Mouse (Mus musculus) liver (tissue): ENCODE measurements around the gene Fam107b.

Source experiments
- DNase-seq: peaks from one replicate; pipeline ENCODE4 v3.0.0-alpha.2; 2020; ENCODE audit warnings: mixed read lengths

The Fam107b gene

DNA sequence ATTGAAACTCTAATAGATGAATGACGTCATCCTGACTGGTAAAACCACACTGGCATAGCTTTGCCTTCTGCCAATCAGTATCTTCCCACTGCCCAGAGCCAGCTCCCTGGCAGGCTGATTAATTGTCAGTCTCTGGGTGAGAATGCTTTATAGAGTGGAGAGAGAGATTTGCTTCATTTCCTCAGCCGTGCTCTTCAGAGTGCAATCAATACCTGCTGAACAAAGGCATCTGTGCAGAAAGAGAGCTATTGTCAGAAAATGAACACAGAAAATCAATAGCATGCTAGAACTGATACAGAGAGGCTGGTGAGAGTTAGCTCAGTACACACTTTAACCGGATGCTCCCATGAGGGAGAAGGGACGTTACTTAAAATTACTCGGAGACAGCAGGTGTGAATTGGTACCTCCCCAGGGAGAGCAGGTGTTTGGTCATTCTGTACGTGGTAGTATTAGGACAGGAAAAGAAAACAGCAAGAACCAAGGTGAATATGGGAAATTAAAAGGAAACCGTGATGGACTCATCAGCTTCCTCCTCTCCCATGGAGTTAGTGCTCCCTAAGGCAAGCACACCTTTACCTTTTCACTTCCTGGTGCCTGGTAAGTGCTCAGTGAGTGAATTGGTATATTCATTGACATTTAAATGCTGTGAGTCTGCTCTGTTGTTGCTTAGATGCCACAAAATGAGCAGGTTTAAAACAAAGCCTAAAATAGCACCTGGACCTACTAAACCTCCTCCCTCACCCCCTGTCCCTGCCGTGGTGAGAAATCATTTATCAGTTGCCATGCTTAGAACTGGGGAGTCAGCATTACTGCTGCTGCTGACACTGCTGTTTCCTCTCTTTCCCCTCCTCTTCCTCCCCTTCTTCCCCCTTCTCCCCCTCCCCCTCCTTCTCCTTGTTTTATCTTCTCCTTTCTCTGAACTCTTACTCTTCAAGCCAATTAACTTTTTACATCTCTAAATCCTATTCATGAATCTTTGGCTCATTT is 38.9 kb downstream of the Fam107b start:
- no peak for DNase-seq

DNA sequence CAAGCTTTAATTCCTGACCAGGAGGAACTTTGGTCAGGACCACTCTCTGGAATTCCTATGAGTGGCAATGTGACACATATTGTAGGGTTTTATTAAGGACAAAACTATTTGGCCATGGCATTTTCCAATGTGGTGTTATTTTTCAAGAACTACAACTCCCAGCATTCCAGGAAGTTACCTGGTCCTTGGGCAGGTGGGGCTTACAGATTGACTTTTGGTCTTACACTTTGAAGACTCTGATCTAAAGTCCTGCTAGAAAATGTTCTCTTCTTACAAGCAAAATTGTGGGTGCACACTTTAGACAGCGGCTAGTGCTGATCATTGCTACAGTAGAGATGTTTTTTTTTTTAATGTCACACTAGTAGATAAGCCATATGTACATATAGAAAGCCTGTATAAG is 48.2 kb downstream of the Fam107b start:
- DNase-seq, result no peak

DNA sequence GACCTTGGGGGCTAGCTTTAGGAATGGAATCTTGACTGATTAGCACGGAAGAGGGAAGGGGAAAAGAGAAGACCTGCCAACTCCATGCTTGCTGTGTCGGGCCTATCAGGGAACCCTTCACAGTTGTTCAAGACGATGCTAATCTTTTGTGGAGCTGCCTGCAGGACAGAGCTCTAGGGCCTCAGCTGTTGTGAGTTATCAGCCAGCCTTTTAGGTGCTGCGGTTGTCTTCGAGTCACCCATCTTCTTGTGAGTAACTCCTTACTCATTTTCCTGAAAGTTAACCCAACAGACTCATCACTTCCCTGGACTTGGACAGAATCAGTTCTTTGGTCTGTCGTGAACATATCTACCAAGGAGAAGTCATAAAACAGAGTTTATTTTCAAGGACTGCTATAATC is 51.3 kb downstream of the Fam107b start:
- DNase-seq, result no peak

DNA sequence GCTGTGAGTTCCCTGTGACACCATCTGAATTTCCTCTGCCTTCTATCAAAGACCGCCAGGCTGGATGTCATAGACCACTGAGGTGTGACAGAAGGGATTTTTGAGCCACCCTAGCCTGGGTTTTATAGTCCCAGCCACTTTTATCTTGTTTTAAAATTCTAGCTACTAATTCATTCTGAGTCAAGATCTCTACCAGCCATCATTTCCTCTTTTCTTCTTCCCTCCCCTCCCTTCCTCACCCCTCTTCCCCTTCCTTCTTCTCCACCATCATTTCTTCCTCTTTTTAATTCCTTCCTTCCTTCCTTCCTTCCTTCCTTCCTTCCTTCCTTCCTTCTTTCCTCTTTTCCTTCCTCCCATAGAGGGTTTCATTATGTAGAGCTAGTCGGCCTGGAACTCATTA is 51.9 kb downstream of the Fam107b start:
- DNase-seq, result no peak

DNA sequence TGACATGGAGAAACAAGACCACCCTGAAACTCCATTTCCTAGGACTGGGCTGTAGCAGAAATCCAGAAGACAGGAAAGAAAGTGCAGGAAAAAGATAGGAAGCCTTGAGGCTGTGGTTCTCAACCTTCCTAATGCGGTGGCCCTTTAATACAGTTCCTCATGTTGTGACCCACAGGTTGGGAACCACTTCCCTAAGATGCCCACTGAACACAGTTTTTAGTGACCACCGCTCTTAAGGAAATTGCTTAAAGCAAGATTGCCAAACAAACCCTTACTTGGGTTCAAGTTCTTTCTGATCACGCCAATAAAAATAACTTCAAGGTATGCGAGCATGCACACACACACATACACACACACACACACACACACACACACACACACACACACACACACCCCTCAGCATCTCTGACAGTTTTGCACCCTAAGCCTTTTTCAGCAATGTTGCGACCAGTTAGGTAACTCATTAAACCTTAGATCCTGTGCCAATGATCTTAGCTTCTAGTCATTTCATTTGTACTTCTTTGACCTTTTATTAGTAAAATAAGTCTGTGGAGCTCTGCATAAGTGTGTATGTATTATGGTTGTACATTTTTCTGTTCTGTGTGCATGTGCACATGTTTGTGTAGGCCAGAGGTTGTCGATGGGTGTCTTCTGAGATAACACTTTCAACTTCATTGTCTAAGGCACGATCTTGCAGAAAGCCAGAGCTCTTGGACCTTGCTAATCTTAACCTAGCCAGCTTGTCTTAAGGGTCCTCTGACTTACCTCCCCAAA is 53.1 kb downstream of the Fam107b start:
- no peak for DNase-seq

DNA sequence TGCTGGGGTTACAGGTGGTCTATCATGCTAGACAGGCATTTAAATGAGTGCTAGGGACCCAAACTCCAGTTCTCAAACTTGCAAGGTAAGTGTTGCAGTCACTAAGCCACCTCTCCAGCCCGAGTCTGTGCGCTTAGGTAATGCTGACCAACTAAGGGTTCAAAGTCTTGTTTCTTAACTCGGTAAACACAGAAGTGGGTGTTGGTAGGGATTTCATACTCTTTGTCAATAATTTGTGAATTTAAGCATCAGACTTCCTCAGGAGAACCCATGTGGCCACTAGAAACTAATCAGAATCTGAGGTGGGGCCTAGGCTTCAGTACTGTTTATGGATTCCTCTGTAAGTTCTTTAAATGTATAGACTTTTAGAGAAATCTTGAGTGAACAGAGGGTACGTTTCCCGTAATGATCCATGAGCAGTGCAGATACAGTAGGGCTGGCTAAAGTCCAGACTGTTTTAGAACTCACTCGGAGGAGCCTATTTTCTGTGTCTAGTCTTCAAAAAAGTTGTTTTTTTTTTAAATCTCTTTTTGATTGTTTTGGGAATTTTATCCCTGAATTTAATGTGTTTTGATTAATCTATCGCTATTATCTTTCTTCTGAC is 53.8 kb downstream of the Fam107b start:
- DNase-seq, result no peak

DNA sequence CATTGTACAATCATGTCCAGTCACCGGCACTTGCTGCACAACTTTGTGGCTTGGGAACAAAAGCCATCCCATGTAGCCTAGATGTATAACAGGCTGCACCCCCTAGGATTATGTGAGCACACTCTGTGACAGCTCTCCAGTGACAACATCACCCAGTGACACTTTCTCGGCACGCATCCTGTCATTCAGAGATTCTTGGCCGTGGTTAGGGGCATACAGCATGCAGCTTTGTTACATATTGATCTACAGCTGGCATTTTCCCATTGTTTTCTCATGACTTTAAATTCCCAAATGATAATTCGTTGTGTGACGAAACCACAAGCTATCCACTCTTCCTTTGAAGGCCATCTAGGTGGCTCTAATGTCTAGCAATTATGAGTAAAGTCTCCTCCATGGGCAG is 58.8 kb downstream of the Fam107b start:
- no peak for DNase-seq

DNA sequence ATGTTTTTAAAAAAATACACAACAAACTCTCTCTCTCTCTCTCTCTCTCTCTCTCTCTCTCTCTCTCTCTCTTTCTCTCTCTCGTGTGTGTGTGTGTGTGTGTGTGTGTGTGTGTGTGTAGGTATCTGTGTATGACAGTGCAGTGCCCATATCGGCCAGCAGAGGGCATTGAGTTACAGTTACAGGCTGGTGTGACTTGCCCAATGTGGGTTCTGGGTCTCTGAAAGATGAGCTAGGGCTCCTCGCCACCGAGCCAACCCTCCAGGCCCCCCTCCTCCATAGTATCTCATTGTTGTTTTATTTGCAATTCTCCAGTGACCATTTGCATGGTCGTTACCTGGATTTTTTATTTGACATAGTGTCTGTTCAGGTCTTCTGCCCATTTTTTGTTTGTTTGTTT is 59.5 kb downstream of the Fam107b start:
- DNase-seq, result peak; percentile 29

DNA sequence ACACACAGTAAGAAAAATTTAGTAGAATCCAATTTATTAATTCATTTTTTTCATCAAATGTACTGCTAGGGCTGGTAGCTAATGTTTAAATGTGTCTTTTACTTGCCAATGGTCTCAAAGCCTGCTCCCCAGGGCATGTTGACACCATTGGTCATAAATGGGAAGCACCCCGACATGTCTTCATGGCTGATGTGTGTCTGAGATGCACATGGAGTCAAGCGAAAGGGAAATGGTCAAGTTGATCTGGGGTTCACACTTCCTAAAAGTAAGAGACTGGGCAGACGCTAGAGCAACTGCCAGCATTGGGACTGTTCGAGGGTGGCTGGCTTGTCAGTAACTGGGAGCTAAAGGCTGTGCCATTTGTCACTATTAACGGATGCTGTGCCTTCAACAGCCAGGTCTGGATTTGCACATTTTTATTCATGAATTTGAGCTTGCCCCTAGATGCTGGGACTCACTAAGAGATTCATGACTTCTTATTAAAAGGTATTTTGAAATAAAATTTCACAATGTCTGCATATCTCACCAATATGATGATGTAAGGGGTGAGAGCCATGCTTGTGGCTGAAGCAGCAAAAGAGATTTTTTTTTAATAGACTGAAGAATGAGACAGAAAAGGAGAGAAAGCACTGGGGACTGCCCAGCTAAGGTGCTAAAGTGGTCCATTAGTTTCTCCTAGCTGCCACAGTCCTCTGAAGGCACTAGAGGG is 60.6 kb downstream of the Fam107b start:
- no peak for DNase-seq

DNA sequence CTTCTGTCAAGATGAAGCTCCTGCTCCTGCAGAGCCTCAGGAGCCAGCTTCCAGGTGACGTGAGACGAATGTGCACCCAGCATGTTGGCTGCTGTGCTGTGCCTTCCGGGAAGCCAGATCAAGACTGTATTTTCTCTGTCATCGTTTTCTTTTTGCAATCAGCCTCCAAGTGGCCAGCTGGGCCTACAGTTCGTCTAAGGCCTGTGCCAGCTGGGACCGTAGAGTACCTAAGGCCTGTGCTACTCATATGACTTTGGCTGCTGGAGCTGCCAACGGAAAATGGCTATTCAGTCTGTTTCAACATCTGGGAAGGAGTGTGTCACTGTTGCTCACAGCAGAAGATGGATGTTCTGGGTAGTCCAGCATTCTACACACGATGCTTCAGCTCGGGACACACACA is 62.8 kb downstream of the Fam107b start:
- DNase-seq, result no peak

DNA sequence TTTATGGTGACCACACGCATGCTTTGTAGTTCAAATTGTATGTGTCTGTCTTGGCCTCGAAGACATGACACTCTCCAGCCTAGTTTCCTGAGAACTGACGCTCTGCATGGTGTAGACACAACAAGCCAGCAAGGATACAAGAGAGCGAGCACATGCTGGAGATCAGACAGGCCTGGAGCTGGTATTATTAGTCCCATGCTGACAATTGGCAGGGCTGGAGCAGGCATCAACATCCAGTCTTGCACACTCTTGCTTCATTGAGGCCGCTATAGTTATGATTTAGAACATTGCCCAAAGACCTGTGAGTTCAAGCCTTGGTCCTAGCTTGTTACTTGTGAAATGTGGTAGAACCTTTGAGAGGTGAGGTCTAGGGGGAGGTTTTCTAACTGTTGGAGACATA is 66.5 kb downstream of the Fam107b start:
- DNase-seq, result no peak

DNA sequence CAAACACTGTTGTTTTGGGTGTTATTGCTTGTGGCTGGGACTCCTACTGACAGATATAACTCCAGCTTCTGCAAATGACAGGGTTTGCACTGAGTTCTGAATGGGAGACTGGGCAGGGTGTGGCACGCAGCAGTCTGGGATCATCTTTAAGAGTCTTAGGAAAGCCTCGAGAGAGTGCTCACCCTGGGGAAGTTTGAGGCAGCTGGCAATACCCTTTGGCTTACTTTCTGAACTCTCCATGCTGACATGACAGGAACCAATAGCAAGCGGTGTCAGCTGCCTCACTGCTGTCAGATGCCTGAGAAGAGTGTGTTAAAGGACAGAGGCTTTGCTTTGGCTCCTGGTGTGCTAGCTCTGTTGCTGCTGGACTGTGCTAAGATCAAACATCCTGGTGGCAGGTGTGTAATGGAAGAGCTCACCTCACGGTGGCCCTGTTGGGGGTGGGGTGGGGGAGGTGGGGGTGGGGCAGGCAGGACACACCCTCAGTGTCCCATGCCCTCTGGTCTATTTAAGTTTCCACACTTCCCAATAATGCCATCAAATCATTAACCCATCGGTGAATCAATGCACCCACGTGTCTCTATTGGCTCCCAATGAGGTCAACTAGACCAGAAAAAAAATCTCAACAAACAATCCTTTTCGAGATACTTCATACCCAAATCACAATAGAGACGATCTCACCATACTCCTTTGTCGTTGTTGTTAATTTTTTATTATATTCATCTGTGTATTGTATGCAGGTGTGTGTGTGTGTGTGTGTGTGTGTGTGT is 70.9 kb downstream of the Fam107b start:
- no peak for DNase-seq

DNA sequence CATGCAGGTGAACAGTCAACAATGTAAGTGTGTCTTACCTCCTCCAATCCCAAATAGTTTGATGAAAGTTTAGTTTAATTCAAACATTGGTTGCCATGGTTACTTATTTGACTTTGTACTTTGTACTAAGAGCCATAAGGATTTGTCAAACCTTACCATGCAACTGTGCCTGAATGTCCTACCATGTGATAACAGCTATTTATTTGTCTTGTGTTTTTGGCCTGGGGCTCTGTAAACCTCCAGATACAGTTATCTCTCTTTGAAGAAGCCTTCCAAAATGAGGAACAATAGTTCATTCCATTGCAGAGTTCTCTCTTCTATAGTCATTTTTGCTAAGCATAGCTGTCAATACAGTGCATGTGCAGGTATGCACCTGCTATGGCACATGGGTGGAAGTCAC is 72.7 kb downstream of the Fam107b start:
- DNase-seq, result no peak

DNA sequence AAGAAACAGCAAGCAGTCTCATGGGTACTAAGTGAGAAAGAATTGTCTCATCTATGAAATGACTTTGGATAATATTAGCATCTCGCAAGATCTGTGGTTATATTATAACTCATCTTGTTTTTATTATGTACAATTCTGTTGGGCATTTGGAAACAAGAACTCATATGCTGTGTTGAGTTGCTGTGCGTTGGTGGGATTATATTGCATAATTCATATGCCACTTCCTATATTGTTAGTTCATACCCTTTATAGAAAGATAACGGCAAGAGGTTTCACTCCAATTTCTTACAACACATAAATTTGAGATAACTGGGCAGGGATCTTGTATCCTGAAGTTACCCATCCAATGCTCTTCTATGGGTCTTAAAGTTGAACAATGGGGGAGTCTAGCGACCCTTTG is 75.5 kb downstream of the Fam107b start:
- no peak for DNase-seq

DNA sequence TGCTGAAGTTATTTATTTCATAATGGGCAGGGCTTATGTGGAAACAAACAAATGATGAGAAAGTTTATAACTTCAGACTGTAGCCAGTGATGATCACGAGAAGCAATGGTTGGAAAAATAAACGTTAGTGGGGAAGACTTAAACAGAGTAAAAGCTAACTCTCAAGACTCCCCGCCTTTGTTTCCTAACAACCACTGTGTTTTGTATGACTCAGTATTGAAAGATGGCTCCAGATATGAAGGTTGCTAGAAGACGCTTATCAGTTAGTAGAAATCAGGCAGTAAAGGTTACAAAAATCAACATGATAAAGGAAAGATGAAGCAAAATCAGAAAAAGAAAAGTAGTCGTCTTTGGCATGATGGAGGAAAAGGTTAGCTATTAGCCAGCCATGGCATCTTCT is 78.9 kb downstream of the Fam107b start:
- no peak for DNase-seq

DNA sequence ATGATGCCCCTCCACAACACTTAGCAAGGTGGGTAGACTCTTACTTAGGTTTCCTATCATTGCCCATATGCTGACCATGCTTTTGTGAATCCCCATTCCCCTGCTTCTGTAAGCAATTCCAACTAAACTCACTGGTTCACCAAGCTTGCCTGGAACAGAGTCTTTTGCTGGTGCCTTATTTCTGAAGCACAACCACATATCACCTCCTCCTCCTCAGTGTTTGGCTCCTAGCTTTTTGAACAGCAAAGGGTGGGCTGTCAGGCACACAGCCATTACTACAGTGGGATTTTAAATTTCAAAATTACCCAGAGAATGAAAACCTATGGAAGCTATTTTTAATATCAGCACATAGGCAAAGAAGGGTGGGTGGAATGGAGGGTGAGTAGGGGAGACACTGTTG is 84.3 kb downstream of the Fam107b start:
- no peak for DNase-seq

DNA sequence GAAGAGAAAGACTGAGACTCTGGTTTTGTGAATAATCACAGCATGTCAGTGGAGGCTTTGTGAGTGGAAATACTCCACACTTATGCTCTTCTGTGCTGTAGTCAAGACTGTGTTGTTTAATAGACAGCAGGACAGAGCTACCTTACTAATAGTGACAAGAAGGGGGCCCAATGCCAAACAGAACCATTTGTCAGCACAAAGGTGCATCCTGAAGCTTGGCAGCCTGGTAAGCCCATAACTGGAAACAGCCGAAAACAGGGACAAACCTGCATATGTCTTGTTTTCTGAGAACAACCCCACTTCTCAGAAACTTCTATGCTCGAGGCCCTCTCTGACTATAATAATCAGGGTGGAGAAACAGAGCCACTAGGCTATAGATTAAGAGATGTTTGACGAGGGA is 85.8 kb downstream of the Fam107b start:
- no peak for DNase-seq

DNA sequence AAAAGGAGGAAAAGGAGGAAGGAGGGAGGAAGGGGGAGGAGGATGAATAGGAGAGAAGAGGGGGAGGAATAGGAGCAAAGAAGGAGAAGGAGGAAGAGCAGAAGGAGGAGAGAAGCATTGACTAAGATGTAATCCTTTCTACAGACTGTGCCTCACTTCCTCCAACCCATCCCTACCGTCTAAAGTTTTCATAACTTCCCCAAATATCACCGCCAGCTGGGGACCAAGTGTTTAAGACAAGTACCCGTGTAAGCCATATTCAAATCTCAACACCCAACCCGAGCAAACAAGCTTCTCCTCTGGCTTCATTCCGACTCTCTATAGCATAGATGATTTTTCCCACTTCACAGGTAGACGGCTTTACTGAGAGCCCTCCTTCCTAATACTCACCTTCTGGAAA is 86.5 kb downstream of the Fam107b start:
- DNase-seq, result no peak

DNA sequence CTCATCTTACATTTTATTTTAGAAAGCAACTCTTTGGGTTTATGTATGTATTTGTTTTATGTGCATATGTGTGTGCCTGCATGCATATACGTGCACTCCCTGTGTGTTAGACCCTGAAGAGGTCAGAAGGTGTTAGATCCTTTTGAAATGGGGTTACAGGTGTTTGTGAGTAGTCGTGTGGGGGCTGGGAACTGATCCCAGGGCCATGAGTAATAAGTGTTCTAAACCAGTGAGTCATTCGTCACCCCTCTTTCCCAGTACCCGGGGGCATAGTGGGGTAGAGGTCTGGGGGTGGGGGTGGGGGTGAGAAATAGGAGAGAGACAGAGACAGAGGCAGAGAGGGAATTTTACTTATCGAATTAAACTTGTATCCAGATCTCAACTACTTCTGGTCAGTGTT is 87.1 kb downstream of the Fam107b start:
- no peak for DNase-seq

DNA sequence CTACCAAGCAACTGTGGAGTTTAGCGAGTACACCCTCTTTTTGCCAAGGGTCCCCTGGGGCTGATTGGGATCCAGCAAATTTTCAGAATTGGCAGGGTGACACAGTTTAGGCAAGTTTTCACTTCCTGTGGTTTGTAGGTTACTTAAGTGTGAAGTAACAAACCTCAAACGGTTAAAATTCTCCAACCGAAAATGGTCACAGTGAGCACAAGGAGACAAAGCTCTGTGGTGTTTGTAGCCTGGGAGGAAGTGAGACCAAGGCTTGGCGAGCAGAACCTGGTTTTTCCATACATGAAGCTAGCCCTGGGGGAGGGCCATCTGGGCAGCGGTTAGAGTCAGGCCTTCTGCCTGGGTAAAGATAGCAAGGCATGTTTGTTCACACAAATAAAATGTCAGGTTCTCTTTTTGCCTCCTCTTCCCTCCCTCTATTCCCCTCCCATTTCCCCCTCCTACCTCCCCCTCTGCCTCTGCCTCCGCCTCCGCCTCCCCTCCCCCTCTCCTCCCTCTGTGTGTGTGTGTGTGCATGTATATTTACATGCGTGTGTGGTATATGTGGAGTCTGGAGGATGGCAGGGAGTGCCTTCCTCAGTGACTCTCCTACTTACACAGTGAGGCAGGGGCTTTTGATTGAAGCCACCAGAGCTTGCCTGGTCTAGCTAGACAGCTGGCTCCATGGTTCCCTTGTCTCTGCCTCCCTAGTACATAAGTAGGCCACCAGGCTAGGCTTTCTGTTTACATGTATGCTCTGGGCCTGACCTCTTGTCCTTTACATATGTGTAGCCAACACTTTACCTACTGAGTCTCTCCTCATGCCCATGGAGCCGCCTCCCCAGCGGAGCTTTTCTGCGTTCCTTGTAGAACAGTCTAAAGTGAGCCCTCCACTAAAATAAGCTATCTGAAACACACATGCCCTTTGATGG is 87.8 kb downstream of the Fam107b start:
- peak; percentile 64 for DNase-seq

DNA sequence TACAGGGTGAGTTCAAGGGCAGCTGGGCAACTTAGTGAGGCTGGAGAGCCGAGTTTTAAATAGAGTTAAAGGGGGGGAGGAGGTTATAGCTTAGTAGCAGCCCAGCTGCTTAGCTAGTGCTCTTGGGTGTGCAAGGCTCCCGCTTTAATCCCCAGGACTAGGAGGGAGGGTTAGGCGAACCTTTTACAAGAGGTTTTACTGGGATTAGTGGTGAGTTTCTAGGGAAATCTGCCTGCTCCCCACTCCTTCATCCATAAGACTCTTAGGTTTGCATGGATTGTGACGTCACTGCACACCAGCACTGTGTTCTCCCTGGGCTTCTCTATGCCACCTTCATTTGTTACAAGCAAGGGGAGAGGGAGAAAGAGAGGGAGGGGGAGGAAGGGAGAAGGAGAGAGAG is 88.6 kb downstream of the Fam107b start:
- no peak for DNase-seq
